Mouse (Mus musculus) MEL (cell line): ENCODE data around the gene Kalrn. TPM values are rescaled to one million over a fixed set of nuclear protein-coding genes. Genes with fewer than 3 reads are reported as not detected.

Experiments used
- DNase-seq: peaks from one replicate; pipeline ENCODE4 v3.0.0; 2011; ENCODE audit warnings: low read depth, low spot score
- H3K27ac ChIP-seq: 2 replicates; pipeline ENCODE4 v1.5.1; 2012; ENCODE audit warnings: low read depth, mild to moderate bottlenecking, control low read depth, low read length, moderate library complexity; ENCODE audit not compliant: control insufficient read depth
- H3K27me3 ChIP-seq, 2 experiments: fragments of 150-350 bp in 1 of 2; sonication (generic) in 1 of 2; 2 replicates each; pipeline ENCODE4 v1.6.1; 2012; ENCODE audit warnings: low read length in 2 of 2, mild to moderate bottlenecking in 2 of 2, improper control_type of control experiment in 1 of 2, moderate library complexity in 1 of 2; ENCODE audit not compliant: insufficient read depth in 2 of 2, control insufficient read depth in 1 of 2
- H3K36me3 ChIP-seq, 2 experiments: 2 replicates each; pipeline ENCODE4 v1.6.1; 2012 to 2014; ENCODE audit warnings: low read length in 2 of 2, improper control_type of control experiment in 1 of 2, inconsistent platforms in 1 of 2, mild to moderate bottlenecking in 1 of 2; ENCODE audit not compliant: insufficient read depth in 2 of 2, control insufficient read depth in 1 of 2
- H3K4me1 ChIP-seq, 2 experiments: fragments of 150-350 bp in 1 of 2; sonication (generic) in 1 of 2; 2 replicates each; pipeline ENCODE4 v1.6.1; 2012; ENCODE audit warnings: low read length in 2 of 2, improper control_type of control experiment in 1 of 2, mild to moderate bottlenecking in 1 of 2; ENCODE audit not compliant: insufficient read depth in 2 of 2, control insufficient read depth in 1 of 2
- H3K4me3 ChIP-seq, 2 experiments: fragments of 150-350 bp in 1 of 2; sonication (generic) in 1 of 2; 2 replicates each; pipeline ENCODE4 v1.5.1; 2012; ENCODE audit warnings: low read depth in 2 of 2, low read length in 2 of 2, mild to moderate bottlenecking in 2 of 2, moderate library complexity in 2 of 2, control low read depth in 1 of 2, improper control_type of control experiment in 1 of 2; ENCODE audit not compliant: control insufficient read depth in 1 of 2, insufficient read depth in 1 of 2
- H3K79me2 ChIP-seq: 2 replicates; pipeline ENCODE4 v1.6.1; 2012; ENCODE audit warnings: mild to moderate bottlenecking, low read length, moderate library complexity; ENCODE audit not compliant: control insufficient read depth, poor library complexity, insufficient read depth
- H3K9ac ChIP-seq: 2 replicates; pipeline ENCODE4 v1.6.1; 2012; ENCODE audit warnings: low read depth, mild to moderate bottlenecking, control low read depth, low read length, moderate library complexity; ENCODE audit not compliant: control insufficient read depth, poor library complexity, severe bottlenecking
- H3K9me3 ChIP-seq: fragments of 150-350 bp; sonication (generic); replicated peaks from 2 replicates; pipeline ENCODE4 v1.6.1; 2012; ENCODE audit warnings: mild to moderate bottlenecking, low read length, improper control_type of control experiment, moderate library complexity; ENCODE audit not compliant: insufficient read depth
- CHD2 ChIP-seq: IDR thresholded peaks from 2 replicates; pipeline ENCODE4 v1.6.1; 2011; ENCODE audit warnings: low read length, improper control_type of control experiment
- CTCF ChIP-seq, 3 experiments: IDR thresholded peaks in 2 of 3; conservative IDR thresholded peaks in 1 of 3; 2 replicates each; pipeline ENCODE4 v1.5.1; 2011 to 2012; ENCODE audit warnings: low read length in 3 of 3, low read depth in 2 of 3, mild to moderate bottlenecking in 2 of 3, improper control_type of control experiment in 1 of 3, inconsistent platforms in 1 of 3, mixed read lengths in 1 of 3, moderate library complexity in 1 of 3; ENCODE audit not compliant: control insufficient read depth in 1 of 3, insufficient read depth in 1 of 3, poor library complexity in 1 of 3, severe bottlenecking in 1 of 3
- EP300 ChIP-seq, 2 experiments: IDR thresholded peaks; 2 replicates each; pipeline ENCODE4 v1.6.1; 2011; ENCODE audit warnings: improper control_type of control experiment in 2 of 2, low read length in 2 of 2, low read depth in 1 of 2, mild to moderate bottlenecking in 1 of 2
- GATA1 ChIP-seq: IDR thresholded peaks from 2 replicates; pipeline ENCODE4 v1.6.1; 2011; ENCODE audit warnings: low read depth, low read length, improper control_type of control experiment
- MAX ChIP-seq: IDR thresholded peaks from 2 replicates; pipeline ENCODE4 v1.6.1; 2011; ENCODE audit warnings: low read length, improper control_type of control experiment
- MEF2A ChIP-seq: IDR thresholded peaks from 2 replicates; pipeline ENCODE4 v1.6.1; 2014; ENCODE audit warnings: low read depth, mild to moderate bottlenecking, inconsistent platforms, low read length, improper control_type of control experiment; ENCODE audit not compliant: poor library complexity, insufficient replicate concordance, severe bottlenecking; ENCODE audit errors: extremely low read depth
- MXI1 ChIP-seq: IDR thresholded peaks from 2 replicates; pipeline ENCODE4 v1.6.1; 2011; ENCODE audit warnings: mild to moderate bottlenecking, low read depth, low read length, improper control_type of control experiment
- NELFE ChIP-seq: IDR thresholded peaks from 2 replicates; pipeline ENCODE4 v1.6.1; 2011; ENCODE audit warnings: low read depth, low read length, improper control_type of control experiment
- POLR2AphosphoS5 ChIP-seq: IDR thresholded peaks from 2 replicates; pipeline ENCODE4 v1.6.1; 2012; ENCODE audit warnings: low read depth, borderline replicate concordance, mild to moderate bottlenecking, inconsistent platforms, low read length, moderate library complexity, mixed read lengths
- SMC3 ChIP-seq: IDR thresholded peaks from 2 replicates; pipeline ENCODE4 v1.6.1; 2011; ENCODE audit warnings: low read depth, low read length, improper control_type of control experiment
- TAL1 ChIP-seq: IDR thresholded peaks from 2 replicates; pipeline ENCODE4 v1.6.1; 2012; ENCODE audit warnings: mild to moderate bottlenecking, inconsistent platforms, low read length, moderate library complexity, mixed read lengths
- TBP ChIP-seq: IDR thresholded peaks from 2 replicates; pipeline ENCODE4 v1.8.0; 2011; ENCODE audit warnings: low read depth, low read length, improper control_type of control experiment
- UBTF ChIP-seq: IDR thresholded peaks from 2 replicates; pipeline ENCODE4 v1.6.1; 2012; ENCODE audit warnings: low read depth, mild to moderate bottlenecking, inconsistent platforms, low read length, improper control_type of control experiment, moderate library complexity, borderline replicate concordance; ENCODE audit not compliant: insufficient read depth
- USF2 ChIP-seq, 2 experiments: IDR thresholded peaks; 2 replicates each; pipeline ENCODE4 v1.6.1; 2011 to 2012; ENCODE audit warnings: improper control_type of control experiment in 2 of 2, low read length in 2 of 2, borderline replicate concordance in 1 of 2, inconsistent platforms in 1 of 2, low read depth in 1 of 2, mild to moderate bottlenecking in 1 of 2; ENCODE audit not compliant: insufficient read depth in 1 of 2
- ZC3H11A ChIP-seq: IDR thresholded peaks from 2 replicates; pipeline ENCODE4 v1.6.1; 2012; ENCODE audit warnings: low read depth, mild to moderate bottlenecking, inconsistent platforms, low read length, improper control_type of control experiment
- ZKSCAN1 ChIP-seq: IDR thresholded peaks from 2 replicates; pipeline ENCODE4 v1.6.1; 2012; ENCODE audit warnings: low read depth, mild to moderate bottlenecking, inconsistent platforms, low read length, improper control_type of control experiment, moderate library complexity
- ZMIZ1 ChIP-seq: IDR thresholded peaks from 2 replicates; pipeline ENCODE4 v1.6.1; 2012; ENCODE audit warnings: low read depth, mild to moderate bottlenecking, inconsistent platforms, low read length, improper control_type of control experiment, moderate library complexity
- ZNF384 ChIP-seq: IDR thresholded peaks from 2 replicates; pipeline ENCODE4 v1.6.1; 2012; ENCODE audit warnings: low read depth, mild to moderate bottlenecking, inconsistent platforms, low read length, improper control_type of control experiment
- polyA plus RNA-seq, 2 experiments: library from polyadenylated mRNA; stranded (reverse) in 1 of 2; unstranded in 1 of 2; fragments of >175 nt in 1 of 2; fragments of >200 nt in 1 of 2; gene quantifications; 2 replicates each; pipeline versions ENCODE4 v1.2.1 to v1.2.4; 2012; ENCODE audit warnings: low replicate concordance in 2 of 2, low read depth in 1 of 2; ENCODE audit not compliant: insufficient read length in 2 of 2, insufficient read depth in 1 of 2, missing spikeins in 1 of 2
- total RNA-seq: library from RNA; depleted of rRNA; stranded (reverse); fragments of 300-350 nt; gene quantifications from 2 replicates; pipeline ENCODE4 v1.2.3, GENCODE M21; 2012

Gene Kalrn
- total and polyA plus RNA-seq, 3 experiments: 10.4 to 11.8 TPM; not detected in 1

DNA sequence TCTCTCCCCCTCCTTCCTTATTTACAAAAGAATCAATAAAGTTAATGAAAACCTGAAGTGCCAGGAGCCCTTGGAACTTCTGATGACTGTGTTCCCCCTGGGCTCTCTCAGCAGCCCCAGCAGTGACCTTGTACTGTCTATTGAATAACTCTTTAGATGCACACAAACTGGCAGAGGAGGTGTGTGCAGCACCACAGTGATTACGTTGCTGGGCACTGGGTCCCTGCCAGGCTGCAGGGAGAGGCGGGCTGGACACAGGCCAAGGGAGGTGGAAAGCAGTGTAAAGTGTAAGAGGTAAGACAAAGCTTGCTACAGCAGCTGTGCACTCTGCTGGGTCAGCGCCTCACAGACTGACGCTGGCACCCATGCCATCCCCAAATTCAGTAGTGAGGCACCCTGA lies 238.4 kb downstream of the Kalrn start:
- peaks cover 0 to 4% of the 10 kb centered on the region in 2 experiments; a peak in 3 of 4 replicates for H3K27me3 ChIP-seq
- H3K4me3 ChIP-seq: no peak overlapping the region
- TF ChIP-seq ZKSCAN1 (no peak), TAL1 (no peak), CTCF (IDR thresholded peaks at IDR 0.05 in 2 of 3, conservative IDR thresholded peaks at IDR 0.05 in 1 of 3; ENCODE audit: control insufficient read depth in 1 of 3, insufficient read depth in 1 of 3, low read depth in 2 of 3, low read length in 3 of 3, poor library complexity in 1 of 3, severe bottlenecking in 1 of 3) (no peak), EP300 (IDR thresholded peaks at IDR 0.05; ENCODE audit: low read depth in 1 of 2, low read length in 2 of 2) (no peak), ZMIZ1 (no peak), ZNF384 (no peak), UBTF (no peak), POLR2AphosphoS5 (no peak), USF2 (IDR thresholded peaks at IDR 0.05; ENCODE audit: borderline replicate concordance in 1 of 2, insufficient read depth in 1 of 2, low read depth in 1 of 2, low read length in 2 of 2) (no peak), MAX (no peak)
- TF ChIP-seq, all 39 proteins: peak for 0
- no peaks in the 10 kb centered on the region for H3K36me3 ChIP-seq
- no peaks in the 10 kb centered on the region for H3K9me3 ChIP-seq
- H3K4me1 ChIP-seq: no peaks in the 10 kb centered on the region
- no peaks in the 10 kb centered on the region for H3K79me2 ChIP-seq
- H3K27ac ChIP-seq: no peak overlapping the region
- H3K9ac ChIP-seq: no peak overlapping the region
- no peak for DNase-seq

DNA sequence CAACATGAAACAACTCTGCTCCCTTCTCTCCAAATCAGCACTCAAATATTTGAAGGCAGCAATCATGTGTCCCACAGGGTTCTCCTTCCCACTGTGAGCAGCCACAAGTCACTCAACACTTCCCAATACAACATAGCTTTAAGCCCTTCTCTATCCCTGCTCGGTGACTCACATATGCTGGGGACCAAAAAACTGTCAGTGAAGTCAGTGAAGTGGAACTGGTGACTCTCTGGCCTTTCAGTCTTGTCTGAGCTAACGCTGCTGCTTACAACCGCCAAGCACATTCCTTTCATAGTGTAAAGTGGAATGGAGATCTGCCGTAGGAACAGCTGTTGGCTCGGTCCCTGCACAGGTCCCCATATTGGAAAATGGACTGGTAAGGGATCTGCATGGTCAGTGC lies 241.7 kb downstream of the Kalrn start:
- TF ChIP-seq MEF2A (no peak), NELFE (no peak), SMC3 (no peak), ZC3H11A (no peak), MXI1 (no peak), GATA1 (no peak), TBP (no peak), CHD2 (no peak), MAX (no peak), ZNF384 (no peak)
- TF ChIP-seq, all 39 proteins: peak for 0
- DNase-seq: no peak
- H3K4me1 ChIP-seq: no peaks in the 10 kb centered on the region

More for the DNA sequence above, 241.7 kb downstream of the Kalrn start:
- peaks cover 0 to 4% of the 10 kb centered on the region in 2 experiments; a peak in 2 of 4 replicates for H3K27me3 ChIP-seq
- H3K27ac ChIP-seq: no peak overlapping the region
- no peaks in the 10 kb centered on the region for H3K36me3 ChIP-seq
- H3K79me2 ChIP-seq: no peaks in the 10 kb centered on the region
- H3K4me3 ChIP-seq: no peak overlapping the region
- no peaks in the 10 kb centered on the region for H3K9me3 ChIP-seq
- no peak overlapping the region for H3K9ac ChIP-seq
